Mouse (Mus musculus) midbrain, embryonic 12.5 days (tissue): Measurements from ENCODE around the gene Fam122c. TPM values are rescaled to one million over a fixed set of nuclear protein-coding genes. Genes with fewer than 3 reads are reported as not detected.

ENCODE experiments used
- polyA plus RNA-seq: library from polyadenylated mRNA; unstranded; fragments of >200 nt; fragmentation: Nextera tagmentation; extraction: Ambion mirVana; gene quantifications from 2 replicates; pipeline ENCODE4 v1.2.1, GENCODE M21; 2016

Fam122c gene
- polyA plus RNA-seq, 1 experiment from 2014 or later = not detected

Other genes with a start within 250 kb of the Fam122c start
- gene Plac1, start 33.3 kb upstream of the Fam122c start, polyA plus RNA-seq = 1.0 and 1.4 TPM in 2 replicates
- 5.1 and 6.5 TPM in 2 replicates for gene Fam122b, start 3.6 kb upstream of the Fam122c start, polyA plus RNA-seq
- 53.4 and 57.3 TPM in 2 replicates for gene Mospd1, start 97.1 kb downstream of the Fam122c start, polyA plus RNA-seq
- not detected in 2 replicates for gene Etd, start 161.5 kb downstream of the Fam122c start, polyA plus RNA-seq